Mouse (Mus musculus) spleen, adult 2 months (tissue): ENCODE measurements around the gene Hnrnpul1.

Experiments used
- CTCF ChIP-seq: fragments of 200-500 bp; IDR thresholded peaks from 2 replicates; pipeline ENCODE4 v1.5.1; 2011; ENCODE audit warnings: mild to moderate bottlenecking, inconsistent platforms; ENCODE audit not compliant: insufficient read depth, insufficient read length, insufficient replicate concordance; ENCODE audit errors: extremely low read depth
- POLR2A ChIP-seq: fragments of 200-500 bp; IDR thresholded peaks from 2 replicates; pipeline ENCODE4 v1.6.1; 2011; ENCODE audit warnings: low read depth, low read length, inconsistent platforms

GRCm38 (mm10) chr7:25782744-25783143 is 28.2 kb upstream of the Hnrnpul1 start:
- TF ChIP-seq POLR2A (no peak), CTCF (no peak)
